Mouse (Mus musculus): ENCODE measurements around the gene Ly6g6d. TPM values are rescaled to one million over a fixed set of nuclear protein-coding genes. Genes with fewer than 3 reads are reported as not detected.

Gene Ly6g6d
- total RNA-seq, 2 experiments from 2014 or later, result 0.53 to 0.78 TPM

GRCm38 (mm10) chr17:35102299-35102698 lies 24.4 kb upstream of the Ly6g6d start:
- intact Hi-C loops (cut with DNase I), result no loop called here
- no peak for DNase-seq (ENCODE audit: low spot score)

GRCm38 (mm10) chr17:35101161-35101560 lies 23.3 kb upstream of the Ly6g6d start:
- intact Hi-C loops (cut with DNase I), result no loop called here
- DNase-seq (ENCODE audit: low spot score), result no peak

GRCm38 (mm10) chr17:35100196-35100765 lies 22.4 kb upstream of the Ly6g6d start:
- no peak for DNase-seq (ENCODE audit: low spot score)
- intact Hi-C loops (cut with DNase I), result no loop called here

- DNase-seq (ENCODE audit: low spot score), result no peak
- intact Hi-C loops (cut with DNase I), result no loop called here
Measured at GRCm38 (mm10) chr17:35097164-35097655, 19.3 kb upstream of the Ly6g6d start.

- intact Hi-C loops (cut with DNase I), result no loop called here
- DNase-seq (ENCODE audit: low spot score), result no peak
Measured at GRCm38 (mm10) chr17:35096597-35096996, 18.7 kb upstream of the Ly6g6d start.

- intact Hi-C loops (cut with DNase I), result no loop called here
Measured at GRCm38 (mm10) chr17:35094475-35095365, 16.9 kb upstream of the Ly6g6d start.

GRCm38 (mm10) chr17:35092403-35093198 lies 14.7 kb upstream of the Ly6g6d start:
- DNase-seq (ENCODE audit: low spot score), result no peak
- intact Hi-C loops (cut with DNase I), result no loop called here

More at GRCm38 (mm10) chr17:35094475-35095365, 16.9 kb upstream of the Ly6g6d start:
- no peak for DNase-seq (ENCODE audit: low spot score)

- no peak for DNase-seq (ENCODE audit: low spot score)
- intact Hi-C loops (cut with DNase I), result no loop called here
Measured at GRCm38 (mm10) chr17:35090166-35090932, 12.5 kb upstream of the Ly6g6d start.

GRCm38 (mm10) chr17:35088825-35089644 lies 11.2 kb upstream of the Ly6g6d start, which contains the start of gene Abhd16a:
Gene Abhd16a (plus strand): TSS chr17:35089263.
- DNase-seq (ENCODE audit: low spot score), result peak; percentile 91
- intact Hi-C loops (cut with DNase I), result no loop called here

- intact Hi-C loops (cut with DNase I), result no loop called here
- DNase-seq (ENCODE audit: low spot score), result no peak
Measured at GRCm38 (mm10) chr17:35088151-35088550, 10.3 kb upstream of the Ly6g6d start.

GRCm38 (mm10) chr17:35085208-35085865 lies 7.5 kb upstream of the Ly6g6d start, which contains the start of gene Ly6g6f:
Gene Ly6g6f (minus strand): TSS chr17:35085610.
- intact Hi-C loops (cut with DNase I), result no loop called here
- DNase-seq (ENCODE audit: low spot score), result no peak

GRCm38 (mm10) chr17:35083929-35084497 lies 6.1 kb upstream of the Ly6g6d start:
- intact Hi-C loops (cut with DNase I), result no loop called here
- no peak for DNase-seq (ENCODE audit: low spot score)

GRCm38 (mm10) chr17:35082841-35083576 lies 5.1 kb upstream of the Ly6g6d start:
- DNase-seq (ENCODE audit: low spot score), result no peak
- intact Hi-C loops (cut with DNase I), result no loop called here

GRCm38 (mm10) chr17:35080710-35081109 lies 2.8 kb upstream of the Ly6g6d start:
- DNase-seq (ENCODE audit: low spot score), result no peak
- intact Hi-C loops (cut with DNase I), result no loop called here

GRCm38 (mm10) chr17:35080248-35080647 lies 2.4 kb upstream of the Ly6g6d start:
- DNase-seq (ENCODE audit: low spot score), result no peak
- intact Hi-C loops (cut with DNase I), result no loop called here

GRCm38 (mm10) chr17:35079778-35080177 lies 1.9 kb upstream of the Ly6g6d start:
- intact Hi-C loops (cut with DNase I), result loop anchor here (5.0 kb wide), 1 partner anchor 57 kb away; no protein-coding TSS in a partner anchor
- DNase-seq (ENCODE audit: low spot score), result no peak

GRCm38 (mm10) chr17:35077285-35077684 lies 580 bp downstream of the Ly6g6d start:
- intact Hi-C loops (cut with DNase I), result loop anchor here (5.0 kb wide), 1 partner anchor 55 kb away; no protein-coding TSS in a partner anchor
- no peak for DNase-seq (ENCODE audit: low spot score)

Data from heart, postnatal 25 days (tissue).